Mouse (Mus musculus) G1E (cell line): Measurements from ENCODE around the gene Rhobtb1.

Experiments used
- CTCF ChIP-seq: IDR thresholded peaks from 2 replicates; pipeline ENCODE4 v1.5.1; 2012; ENCODE audit warnings: low read depth, low read length, inconsistent platforms, mixed read lengths
- GATA1 ChIP-seq: IDR thresholded peaks from 2 replicates; pipeline ENCODE4 v1.6.1; 2012; ENCODE audit warnings: borderline replicate concordance, low read length, inconsistent platforms, mixed read lengths
- TAL1 ChIP-seq: conservative IDR thresholded peaks from 2 replicates; pipeline ENCODE4 v1.6.1; 2012; ENCODE audit warnings: low read depth, low read length, inconsistent platforms, mixed read lengths

GRCm38 (mm10) chr10:69311867-69312266, 160.6 kb downstream of the Rhobtb1 start:
- no peak for TF ChIP-seq CTCF
- TF ChIP-seq TAL1 = no peak
- TF ChIP-seq GATA1 = no peak
